Mouse (Mus musculus) myocyte (in vitro differentiated cells): Measurements from ENCODE around the gene Lrrc4c. TPM values are rescaled to one million over a fixed set of nuclear protein-coding genes. Genes with fewer than 3 reads are reported as not detected.

Experiments used
- H3K27me3 ChIP-seq: one replicate; pipeline ENCODE4 v1.6.1; 2011; ENCODE audit not compliant: control insufficient read depth, insufficient read depth, insufficient read length
- H3K36me3 ChIP-seq: one replicate; pipeline ENCODE4 v1.6.1; 2011; ENCODE audit not compliant: control insufficient read depth, insufficient read depth
- H3K4me2 ChIP-seq: one replicate; pipeline ENCODE4 v1.6.1; 2011; ENCODE audit warnings: low read depth, control low read depth
- H3K4me3 ChIP-seq: one replicate; pipeline ENCODE4 v1.5.1; 2011; ENCODE audit warnings: mild to moderate bottlenecking, control low read depth, moderate library complexity
- H3K79me2 ChIP-seq: one replicate; pipeline ENCODE4 v1.6.1; 2011; ENCODE audit not compliant: control insufficient read depth, insufficient read depth
- H3ac ChIP-seq: one replicate; pipeline ENCODE4 v1.6.1; 2011; ENCODE audit not compliant: control insufficient read depth, insufficient read length
- CEBPB ChIP-seq: IDR thresholded peaks from 2 replicates; pipeline ENCODE4 v1.6.1; 2011; ENCODE audit warnings: mild to moderate bottlenecking, moderate library complexity; ENCODE audit not compliant: poor library complexity, insufficient read depth, severe bottlenecking
- E2F4 ChIP-seq: IDR thresholded peaks from one replicate; pipeline ENCODE4 v1.6.1; 2011; ENCODE audit warnings: mild to moderate bottlenecking, control low read depth, moderate library complexity; ENCODE audit not compliant: insufficient read depth
- MAX ChIP-seq: IDR thresholded peaks from one replicate; pipeline ENCODE4 v1.6.1; 2011; ENCODE audit warnings: low read depth, mild to moderate bottlenecking, control low read depth
- MYOD1 ChIP-seq, 3 experiments: IDR thresholded peaks; one replicate each; pipeline ENCODE4 v1.6.1; 2011; ENCODE audit warnings: control low read depth in 2 of 3, low read depth in 2 of 3, mild to moderate bottlenecking in 2 of 3, moderate library complexity in 1 of 3; ENCODE audit not compliant: insufficient read length in 2 of 3, control insufficient read depth in 1 of 3
- MYOG ChIP-seq, 3 experiments: IDR thresholded peaks; one replicate each; pipeline ENCODE4 v1.6.1; 2011; ENCODE audit warnings: control low read depth in 2 of 3, low read depth in 2 of 3, mild to moderate bottlenecking in 2 of 3; ENCODE audit not compliant: insufficient read length in 2 of 3, control insufficient read depth in 1 of 3, insufficient read depth in 1 of 3
- POLR2A ChIP-seq: IDR thresholded peaks from one replicate; pipeline ENCODE4 v1.6.1; 2011; ENCODE audit warnings: low read depth, mild to moderate bottlenecking, control low read depth, moderate library complexity; ENCODE audit not compliant: insufficient read length
- POLR2AphosphoS2 ChIP-seq: IDR thresholded peaks from one replicate; pipeline ENCODE4 v1.6.1; 2011; ENCODE audit warnings: low read depth, control low read depth; ENCODE audit not compliant: insufficient read length
- REST ChIP-seq: IDR thresholded peaks from one replicate; pipeline ENCODE4 v1.6.1; 2011; ENCODE audit warnings: mild to moderate bottlenecking, control low read depth, moderate library complexity; ENCODE audit not compliant: insufficient read depth, insufficient read length
- SRF ChIP-seq: IDR thresholded peaks from one replicate; pipeline ENCODE4 v1.6.1; 2011; ENCODE audit warnings: low read depth; ENCODE audit not compliant: control insufficient read depth, insufficient read length
- TCF12 ChIP-seq: IDR thresholded peaks from one replicate; pipeline ENCODE4 v1.6.1; 2011; ENCODE audit warnings: mild to moderate bottlenecking, control low read depth; ENCODE audit not compliant: poor library complexity, insufficient read depth, severe bottlenecking
- TCF3 ChIP-seq: IDR thresholded peaks from one replicate; pipeline ENCODE4 v1.6.1; 2011; ENCODE audit warnings: low read depth, control low read depth; ENCODE audit not compliant: insufficient read length
- USF1 ChIP-seq: IDR thresholded peaks from one replicate; pipeline ENCODE4 v1.6.1; 2011; ENCODE audit warnings: low read depth, mild to moderate bottlenecking, control low read depth, moderate library complexity
- polyA plus RNA-seq: library from polyadenylated mRNA; unstranded; fragments of >200 nt; fragmentation: generic; extraction: Trizol; gene quantifications from one replicate; pipeline ENCODE4 v1.2.1, GENCODE M21; 2012; ENCODE audit warnings: missing spikeins

The Lrrc4c gene
- polyA plus RNA-seq, 1 experiment, result 1.1 TPM

DNA sequence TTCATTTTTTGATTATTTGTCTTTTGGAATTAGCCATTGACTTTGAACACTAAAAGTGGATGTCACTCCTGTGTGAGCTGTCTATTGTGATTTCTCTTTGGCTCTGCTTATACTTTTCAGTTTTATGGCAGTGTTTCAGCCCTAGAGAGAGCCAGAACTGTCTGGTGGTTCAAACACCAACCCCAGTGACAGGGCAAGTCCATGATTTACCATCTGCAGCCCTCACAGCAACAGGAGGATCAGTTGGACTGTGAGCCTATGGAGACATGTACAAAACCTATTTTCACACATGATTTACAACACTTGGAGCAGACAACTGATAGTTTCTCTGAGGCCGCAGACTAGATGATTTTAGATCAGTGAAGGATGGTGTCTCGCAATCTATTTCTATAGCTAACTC, 847.8 kb downstream of the Lrrc4c start:
- Histone ChIP-seq H3K36me3 (no peaks in the 10 kb centered on the region), H3K79me2 (no peaks in the 10 kb centered on the region), H3ac (no peak overlapping the region), H3K4me3 (no peak overlapping the region), H3K4me2 (no peak overlapping the region), H3K27me3 (no peaks in the 10 kb centered on the region)
- TF ChIP-seq POLR2A (no peak), SRF (no peak), TCF12 (no peak), POLR2AphosphoS2 (no peak), USF1 (no peak), E2F4 (no peak), MAX (no peak), MYOG (IDR thresholded peaks at IDR 0.05; ENCODE audit: control insufficient read depth in 1 of 3, insufficient read depth in 1 of 3, insufficient read length in 2 of 3, low read depth in 2 of 3) (no peak), MYOD1 (IDR thresholded peaks at IDR 0.05; ENCODE audit: control insufficient read depth in 1 of 3, insufficient read length in 2 of 3, low read depth in 2 of 3) (no peak), REST (no peak), TCF3 (no peak), CEBPB (no peak)

DNA sequence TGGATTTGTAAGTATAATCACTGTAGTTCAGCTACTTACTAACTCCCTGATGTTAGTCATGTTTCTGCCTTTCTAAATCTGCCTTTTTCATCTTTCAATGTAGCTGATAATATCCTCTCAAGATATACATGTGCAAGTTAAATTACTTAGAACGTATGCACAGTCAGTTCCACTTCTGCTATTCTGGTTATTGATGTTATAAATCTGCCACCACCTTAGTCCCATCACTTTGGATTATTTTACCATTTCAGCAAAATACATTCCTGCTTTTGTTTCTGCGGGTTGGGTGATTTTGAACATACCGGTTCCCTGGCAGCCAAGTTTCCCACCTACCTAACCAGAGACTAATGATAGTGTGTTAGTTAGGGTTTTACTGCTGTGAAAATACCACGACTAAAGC, 860.4 kb downstream of the Lrrc4c start:
- Histone ChIP-seq H3K4me3 (no peak overlapping the region), H3ac (no peak overlapping the region), H3K4me2 (no peak overlapping the region), H3K79me2 (no peaks in the 10 kb centered on the region), H3K27me3 (no peaks in the 10 kb centered on the region), H3K36me3 (no peaks in the 10 kb centered on the region)
- TF ChIP-seq CEBPB (no peak), MAX (no peak), POLR2AphosphoS2 (no peak), MYOD1 (IDR thresholded peaks at IDR 0.05; ENCODE audit: control insufficient read depth in 1 of 3, insufficient read length in 2 of 3, low read depth in 2 of 3) (no peak), TCF3 (no peak), SRF (no peak), E2F4 (no peak), USF1 (no peak)

DNA sequence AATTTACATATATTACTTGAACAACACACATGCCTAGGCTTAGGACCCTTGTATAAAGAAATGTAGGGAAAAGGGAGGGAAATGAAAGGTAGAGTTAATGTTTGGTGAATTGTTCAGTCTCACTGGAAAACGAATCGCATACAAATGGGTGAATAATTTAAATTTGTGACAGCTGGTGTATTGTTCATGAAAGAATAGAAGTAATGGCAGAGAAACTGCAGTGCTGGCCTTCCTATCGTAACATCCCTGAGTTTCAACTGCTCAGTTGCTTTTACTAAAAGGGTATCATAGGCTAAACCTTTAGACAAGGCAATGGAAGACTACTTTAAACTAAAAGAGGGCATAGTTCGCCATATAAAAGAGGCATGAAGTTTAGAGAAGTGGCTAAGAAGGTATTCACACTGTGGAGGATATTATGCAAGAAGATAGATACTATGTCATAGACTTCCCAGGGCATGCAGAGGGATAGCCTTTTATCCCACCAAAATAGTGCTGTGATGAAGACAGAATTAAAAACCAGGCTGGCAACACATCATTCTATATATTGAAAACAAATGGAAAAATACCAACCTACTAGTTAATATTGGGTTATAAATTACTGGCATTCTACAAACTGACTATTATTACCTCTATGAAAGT, 879.1 kb downstream of the Lrrc4c start:
- no peaks in the 10 kb centered on the region for H3K27me3 ChIP-seq
- no peak overlapping the region for H3K4me3 ChIP-seq
- no peak for TF ChIP-seq CEBPB
- no peak for TF ChIP-seq E2F4
- no peak for TF ChIP-seq POLR2AphosphoS2
- TF ChIP-seq MYOD1 (IDR thresholded peaks at IDR 0.05; ENCODE audit: control insufficient read depth in 1 of 3, insufficient read length in 2 of 3, low read depth in 2 of 3), result no peak
- no peak for TF ChIP-seq REST
- TF ChIP-seq TCF12, result no peak
- no peak for TF ChIP-seq MAX
- TF ChIP-seq USF1, result no peak
- TF ChIP-seq MYOG (IDR thresholded peaks at IDR 0.05; ENCODE audit: control insufficient read depth in 1 of 3, insufficient read depth in 1 of 3, insufficient read length in 2 of 3, low read depth in 2 of 3), result no peak
- TF ChIP-seq TCF3, result no peak
- TF ChIP-seq POLR2A, result no peak
- TF ChIP-seq SRF, result no peak
- H3K79me2 ChIP-seq, result no peaks in the 10 kb centered on the region
- H3K36me3 ChIP-seq, result no peaks in the 10 kb centered on the region
- no peak overlapping the region for H3ac ChIP-seq
- H3K4me2 ChIP-seq, result no peak overlapping the region

DNA sequence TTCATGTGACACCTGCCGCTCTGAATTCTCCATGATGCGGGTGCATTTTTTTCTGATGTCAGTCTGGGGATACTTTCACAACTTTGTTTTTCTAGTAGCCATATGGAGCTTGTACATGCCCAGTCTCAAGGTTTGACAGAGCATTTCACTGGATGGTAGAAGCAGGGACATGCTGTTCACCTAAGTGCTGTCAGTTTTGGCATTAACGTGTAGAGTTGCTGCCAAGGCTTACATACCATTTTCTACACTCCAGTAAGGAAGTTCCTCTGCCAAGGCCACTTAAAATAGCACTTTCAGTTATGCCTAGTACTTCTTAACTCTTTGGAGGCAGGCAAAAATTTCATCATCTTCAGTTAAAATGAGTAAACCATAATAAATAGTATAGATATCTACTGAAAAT, 915.0 kb downstream of the Lrrc4c start:
- no peak overlapping the region for H3ac ChIP-seq
- no peaks in the 10 kb centered on the region for H3K27me3 ChIP-seq
- H3K79me2 ChIP-seq, result no peaks in the 10 kb centered on the region
- no peak for TF ChIP-seq USF1
- no peak for TF ChIP-seq SRF
- no peak for TF ChIP-seq E2F4
- TF ChIP-seq REST, result no peak
- no peak for TF ChIP-seq TCF12
- no peak for TF ChIP-seq TCF3
- TF ChIP-seq POLR2A, result no peak
- no peak for TF ChIP-seq MYOG (IDR thresholded peaks at IDR 0.05; ENCODE audit: control insufficient read depth in 1 of 3, insufficient read depth in 1 of 3, insufficient read length in 2 of 3, low read depth in 2 of 3)
- no peak for TF ChIP-seq CEBPB
- TF ChIP-seq MAX, result no peak
- H3K4me2 ChIP-seq, result no peak overlapping the region
- H3K4me3 ChIP-seq, result no peak overlapping the region
- no peaks in the 10 kb centered on the region for H3K36me3 ChIP-seq

DNA sequence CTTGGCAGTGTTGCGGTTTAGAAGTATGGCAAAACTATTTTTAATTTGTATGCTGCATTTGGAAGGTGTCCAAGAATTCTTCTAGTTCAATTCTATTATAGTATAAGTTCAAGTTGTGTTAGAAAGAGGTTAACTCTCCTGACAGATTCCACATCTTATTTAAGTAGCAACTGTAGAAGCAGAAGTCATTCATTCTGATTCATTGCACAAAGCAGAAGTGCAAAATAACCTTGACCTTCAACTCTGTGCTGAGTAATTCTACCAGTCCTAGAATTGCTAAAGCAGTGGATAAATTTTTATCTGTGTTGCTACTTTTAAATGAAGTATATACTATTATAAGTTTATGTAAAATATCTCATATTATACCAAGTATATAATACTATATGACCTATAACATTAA, 916.1 kb downstream of the Lrrc4c start:
- TF ChIP-seq E2F4 (no peak), MAX (no peak), MYOG (IDR thresholded peaks at IDR 0.05; ENCODE audit: control insufficient read depth in 1 of 3, insufficient read depth in 1 of 3, insufficient read length in 2 of 3, low read depth in 2 of 3) (no peak), POLR2A (no peak), TCF3 (no peak), SRF (no peak), MYOD1 (IDR thresholded peaks at IDR 0.05; ENCODE audit: control insufficient read depth in 1 of 3, insufficient read length in 2 of 3, low read depth in 2 of 3) (no peak)
- no peak overlapping the region for H3ac ChIP-seq
- no peak overlapping the region for H3K4me2 ChIP-seq
- no peaks in the 10 kb centered on the region for H3K79me2 ChIP-seq
- no peaks in the 10 kb centered on the region for H3K36me3 ChIP-seq
- H3K27me3 ChIP-seq, result no peaks in the 10 kb centered on the region
- H3K4me3 ChIP-seq, result no peak overlapping the region
